Mouse (Mus musculus): ENCODE results near the gene St3gal4.

St3gal4 gene

GRCm38 (mm10) chr9:35128995-35129418, 9.9 kb upstream of the St3gal4 start:
- DNase-seq (ENCODE audit: low spot score in 2 of 2), result no peak

GRCm38 (mm10) chr9:35128564-35128963, 9.5 kb upstream of the St3gal4 start:
- no peak for DNase-seq (ENCODE audit: low spot score in 2 of 2)

- no peak for DNase-seq (ENCODE audit: low spot score in 2 of 2)
Observed at GRCm38 (mm10) chr9:35127561-35127960, 8.5 kb upstream of the St3gal4 start.

GRCm38 (mm10) chr9:35127147-35127546, 8.1 kb upstream of the St3gal4 start:
- DNase-seq (ENCODE audit: low spot score in 2 of 2), result no peak

- no peak for DNase-seq (ENCODE audit: low spot score in 2 of 2)
Observed at GRCm38 (mm10) chr9:35124678-35124955, 5.5 kb upstream of the St3gal4 start.

GRCm38 (mm10) chr9:35123804-35124677, 5.0 kb upstream of the St3gal4 start:
- DNase-seq (ENCODE audit: low spot score in 2 of 2), result no peak

GRCm38 (mm10) chr9:35123456-35123803, 4.4 kb upstream of the St3gal4 start:
- DNase-seq (ENCODE audit: low spot score in 2 of 2), result no peak

- DNase-seq (ENCODE audit: low spot score in 2 of 2), result no peak
Observed at GRCm38 (mm10) chr9:35122551-35123266, 3.6 kb upstream of the St3gal4 start.

GRCm38 (mm10) chr9:35118563-35118962, 505 bp downstream of the St3gal4 start:
- no peak for DNase-seq (ENCODE audit: low spot score in 2 of 2)

GRCm38 (mm10) chr9:35117384-35118295, 1.4 kb downstream of the St3gal4 start:
- DNase-seq (ENCODE audit: low spot score in 2 of 2), result no peak

- peak; percentile 50 to 57 for DNase-seq (ENCODE audit: low spot score in 2 of 2)
Observed at GRCm38 (mm10) chr9:35116391-35117381, 2.4 kb downstream of the St3gal4 start.

- DNase-seq (ENCODE audit: low spot score in 2 of 2), result no peak
Observed at GRCm38 (mm10) chr9:35115804-35116203, 3.3 kb downstream of the St3gal4 start.

GRCm38 (mm10) chr9:35115299-35115698, 3.8 kb downstream of the St3gal4 start:
- no peak for DNase-seq (ENCODE audit: low spot score in 2 of 2)

- DNase-seq (ENCODE audit: low spot score in 2 of 2), result no peak
Observed at GRCm38 (mm10) chr9:35114234-35114633, 4.8 kb downstream of the St3gal4 start.

GRCm38 (mm10) chr9:35111941-35112595, 7.0 kb downstream of the St3gal4 start:
- no peak for DNase-seq (ENCODE audit: low spot score in 2 of 2)

- DNase-seq (ENCODE audit: low spot score in 2 of 2), result no peak
Observed at GRCm38 (mm10) chr9:35111446-35111845, 7.6 kb downstream of the St3gal4 start.

- no peak for DNase-seq (ENCODE audit: low spot score in 2 of 2)
Observed at GRCm38 (mm10) chr9:35110567-35110966, 8.5 kb downstream of the St3gal4 start.

GRCm38 (mm10) chr9:35110051-35110450, 9.0 kb downstream of the St3gal4 start:
- DNase-seq (ENCODE audit: low spot score in 2 of 2), result no peak

- peak; percentile 63 to 83 for DNase-seq (ENCODE audit: low spot score in 2 of 2)
Observed at GRCm38 (mm10) chr9:35108916-35109315, 10.2 kb downstream of the St3gal4 start.

- DNase-seq (ENCODE audit: low spot score in 2 of 2), result no peak
Observed at GRCm38 (mm10) chr9:35108066-35108465, 11.0 kb downstream of the St3gal4 start.

All from frontal cortex, postnatal 14 days (tissue).